Mouse (Mus musculus): Measurements from ENCODE around the gene Prex1. TPM values are rescaled to one million over a fixed set of nuclear protein-coding genes. Genes with fewer than 3 reads are reported as not detected.
"Not testable (repeated sequence)": the region's sequence is repeated elsewhere in the genome, so short reads cannot be mapped to it uniquely, and the experiment has no call there.

Gene Prex1
- polyA plus RNA-seq (2014; fragmentation: Nextera tagmentation; extraction: Ambion mirVana): 28.9 and 31.9 TPM in 2 replicates

- H3K4me3 ChIP-seq (ENCODE audit: low read depth, low read length): peak within 1 kb of the TSS; percentile 71
- no peaks in the 10 kb centered on the region for H3K36me3 ChIP-seq (ENCODE audit: control insufficient read depth, insufficient read depth, low read length)
- H3K4me2 ChIP-seq (ENCODE audit: low read depth): peak within 1 kb of the TSS; percentile 95
- H3K9ac ChIP-seq (ENCODE audit: low read length): peak within 1 kb of the TSS; percentile 86
- DNase-seq (ENCODE audit: low spot score): peak; percentile 99
- no peaks in the 10 kb centered on the region for H3K27me3 ChIP-seq (ENCODE audit: control insufficient read depth, insufficient read depth, low read length)
- peak; percentile 84 for ATAC-seq (ENCODE audit: insufficient read depth, low FRiP score, low TSS enrichment)
- no peaks in the 10 kb centered on the region for H3K9me3 ChIP-seq (ENCODE audit: control insufficient read depth, low read length)
- H3K27ac ChIP-seq (ENCODE audit: low read depth, low read length): peak within 1 kb of the TSS; percentile 67
- under 1% methylated on average over 63 of the region's 69 CpGs for WGBS
- H3K4me1 ChIP-seq (ENCODE audit: control insufficient read depth, insufficient read depth, low read length): peaks cover 22% of the 10 kb centered on the region
Observed at GRCm38 (mm10) chr2:166713690-166714426, at the start of gene Prex1. Gene Prex1, minus strand, starts transcription at chr2:166713832.

DNA sequence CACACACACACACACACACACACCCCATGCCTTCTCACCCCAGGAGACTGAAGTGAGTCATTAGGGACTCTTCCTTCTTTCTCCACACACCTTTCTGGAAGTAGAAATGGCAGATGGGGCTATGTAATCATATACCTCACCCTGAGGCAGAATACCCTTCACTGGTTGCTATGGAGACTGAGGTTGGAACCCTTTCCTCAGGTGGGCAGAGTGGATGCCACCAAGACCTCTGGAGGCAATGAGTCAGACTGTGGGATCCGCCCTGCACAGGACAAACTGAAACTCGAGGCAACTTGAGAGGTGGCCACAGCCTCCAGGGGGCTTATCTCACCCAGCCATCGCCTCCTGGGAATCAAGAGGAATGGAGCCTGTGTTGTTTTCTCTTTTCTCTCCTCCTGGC lies 44.3 kb upstream of the Prex1 start:
- H3K36me3 ChIP-seq (ENCODE audit: control insufficient read depth, insufficient read depth, low read length): no peaks in the 10 kb centered on the region
- no peak overlapping the region for H3K4me2 ChIP-seq (ENCODE audit: low read depth)
- WGBS: 44% methylated on average over 3 of the region's 3 CpGs
- no peak overlapping the region for H3K4me3 ChIP-seq (ENCODE audit: low read depth, low read length)
- H3K27ac ChIP-seq (ENCODE audit: low read depth, low read length): no peak overlapping the region
- H3K4me1 ChIP-seq (ENCODE audit: control insufficient read depth, insufficient read depth, low read length): no peaks in the 10 kb centered on the region
- H3K9me3 ChIP-seq (ENCODE audit: control insufficient read depth, low read length): no peaks in the 10 kb centered on the region
- no peaks in the 10 kb centered on the region for H3K27me3 ChIP-seq (ENCODE audit: control insufficient read depth, insufficient read depth, low read length)
- no peak overlapping the region for H3K9ac ChIP-seq (ENCODE audit: low read length)
- no peak for DNase-seq (ENCODE audit: low spot score)
- ATAC-seq (ENCODE audit: insufficient read depth, low FRiP score, low TSS enrichment): no peak

DNA sequence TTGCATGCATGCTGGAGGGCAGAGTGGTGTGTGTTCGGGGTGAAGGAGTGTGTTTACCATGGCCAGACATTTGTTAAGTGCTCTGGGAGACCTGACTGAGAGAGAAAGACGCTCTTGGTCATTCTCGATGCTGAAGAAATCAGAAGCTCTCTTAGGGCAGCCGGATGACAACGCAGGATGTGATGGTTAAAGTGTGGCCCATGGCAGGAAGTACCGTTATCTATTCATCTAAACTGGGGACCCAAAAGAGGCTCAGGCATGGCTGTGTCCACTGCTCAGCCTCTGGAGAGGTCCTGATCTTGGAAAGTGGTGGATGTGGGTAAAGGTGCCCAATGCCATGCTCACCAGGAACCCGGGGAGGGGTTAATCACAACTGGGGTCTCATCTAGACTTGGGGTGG lies 41.1 kb upstream of the Prex1 start:
- Histone ChIP-seq H3K4me3 (ENCODE audit: low read depth, low read length) (no peak overlapping the region), H3K4me1 (ENCODE audit: control insufficient read depth, insufficient read depth, low read length) (no peaks in the 10 kb centered on the region), H3K27me3 (ENCODE audit: control insufficient read depth, insufficient read depth, low read length) (no peaks in the 10 kb centered on the region), H3K36me3 (ENCODE audit: control insufficient read depth, insufficient read depth, low read length) (no peaks in the 10 kb centered on the region), H3K4me2 (ENCODE audit: low read depth) (no peak overlapping the region), H3K9ac (ENCODE audit: low read length) (no peak overlapping the region), H3K27ac (ENCODE audit: low read depth, low read length) (no peak overlapping the region), H3K9me3 (ENCODE audit: control insufficient read depth, low read length) (no peaks in the 10 kb centered on the region)
- DNase-seq (ENCODE audit: low spot score) (no peak), ATAC-seq (ENCODE audit: insufficient read depth, low FRiP score, low TSS enrichment) (no peak)
- 90% methylated on average over 7 of the region's 7 CpGs for WGBS

DNA sequence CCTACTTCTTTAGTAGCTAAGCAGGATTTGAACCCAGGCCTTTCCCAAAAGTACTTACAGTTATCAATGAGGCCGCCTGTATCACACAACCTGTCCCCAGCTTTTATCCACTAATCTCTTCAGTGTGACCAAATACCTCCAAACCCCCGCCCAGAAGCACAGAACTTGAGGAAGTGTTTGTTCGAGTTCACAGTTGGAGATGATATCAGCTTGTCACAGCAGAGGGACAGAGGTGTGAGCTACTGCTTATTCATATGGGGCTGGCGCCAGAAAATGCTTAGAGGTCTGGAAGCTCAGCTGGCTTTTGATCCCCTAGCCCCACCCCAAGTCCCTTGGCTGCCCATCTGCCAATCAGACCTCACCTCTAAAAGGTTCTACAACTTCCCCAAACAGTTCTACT lies 40.6 kb upstream of the Prex1 start:
- H3K4me3 ChIP-seq (ENCODE audit: low read depth, low read length): no peak overlapping the region
- WGBS: 83% methylated on average over 4 of the region's 4 CpGs
- no peaks in the 10 kb centered on the region for H3K36me3 ChIP-seq (ENCODE audit: control insufficient read depth, insufficient read depth, low read length)
- DNase-seq (ENCODE audit: low spot score) (no peak), ATAC-seq (ENCODE audit: insufficient read depth, low FRiP score, low TSS enrichment) (no peak)
- no peaks in the 10 kb centered on the region for H3K27me3 ChIP-seq (ENCODE audit: control insufficient read depth, insufficient read depth, low read length)
- H3K4me1 ChIP-seq (ENCODE audit: control insufficient read depth, insufficient read depth, low read length): no peaks in the 10 kb centered on the region
- H3K4me2 ChIP-seq (ENCODE audit: low read depth): no peak overlapping the region
- H3K9me3 ChIP-seq (ENCODE audit: control insufficient read depth, low read length): no peaks in the 10 kb centered on the region
- no peak overlapping the region for H3K9ac ChIP-seq (ENCODE audit: low read length)
- H3K27ac ChIP-seq (ENCODE audit: low read depth, low read length): no peak overlapping the region

GRCm38 (mm10) chr2:166750620-166751191 lies 37.1 kb upstream of the Prex1 start:
- DNase-seq (ENCODE audit: low spot score): no peak
- ATAC-seq (ENCODE audit: insufficient read depth, low FRiP score, low TSS enrichment): no peak
- Histone ChIP-seq H3K4me3 (ENCODE audit: low read depth, low read length) (no peak overlapping the region), H3K27ac (ENCODE audit: low read depth, low read length) (no peak overlapping the region), H3K36me3 (ENCODE audit: control insufficient read depth, insufficient read depth, low read length) (no peaks in the 10 kb centered on the region), H3K4me2 (ENCODE audit: low read depth) (no peak overlapping the region), H3K27me3 (ENCODE audit: control insufficient read depth, insufficient read depth, low read length) (no peaks in the 10 kb centered on the region), H3K9me3 (ENCODE audit: control insufficient read depth, low read length) (no peaks in the 10 kb centered on the region), H3K9ac (ENCODE audit: low read length) (no peak overlapping the region), H3K4me1 (ENCODE audit: control insufficient read depth, insufficient read depth, low read length) (no peaks in the 10 kb centered on the region)
- 79% methylated on average over 6 of the region's 6 CpGs for WGBS

GRCm38 (mm10) chr2:166746261-166746913 lies 32.8 kb upstream of the Prex1 start:
- 54% methylated on average over 14 of the region's 14 CpGs for WGBS
- not testable (repeated sequence) for H3K9ac ChIP-seq (ENCODE audit: low read length); H3K4me2 ChIP-seq (ENCODE audit: low read depth); H3K4me1 ChIP-seq (ENCODE audit: control insufficient read depth, insufficient read depth, low read length); H3K27ac ChIP-seq (ENCODE audit: low read depth, low read length); H3K27me3 ChIP-seq (ENCODE audit: control insufficient read depth, insufficient read depth, low read length); ATAC-seq (ENCODE audit: insufficient read depth, low FRiP score, low TSS enrichment); H3K9me3 ChIP-seq (ENCODE audit: control insufficient read depth, low read length); H3K4me3 ChIP-seq (ENCODE audit: low read depth, low read length); DNase-seq (ENCODE audit: low spot score); H3K36me3 ChIP-seq (ENCODE audit: control insufficient read depth, insufficient read depth, low read length)

- no peak for DNase-seq (ENCODE audit: low spot score)
- H3K36me3 ChIP-seq (ENCODE audit: control insufficient read depth, insufficient read depth, low read length): no peaks in the 10 kb centered on the region
- H3K27me3 ChIP-seq (ENCODE audit: control insufficient read depth, insufficient read depth, low read length): no peaks in the 10 kb centered on the region
- no peak for ATAC-seq (ENCODE audit: insufficient read depth, low FRiP score, low TSS enrichment)
- H3K9me3 ChIP-seq (ENCODE audit: control insufficient read depth, low read length): no peaks in the 10 kb centered on the region
- WGBS: 82% methylated on average over 9 of the region's 9 CpGs
- no peak overlapping the region for H3K4me2 ChIP-seq (ENCODE audit: low read depth)
- H3K4me3 ChIP-seq (ENCODE audit: low read depth, low read length): no peak overlapping the region
- no peak overlapping the region for H3K9ac ChIP-seq (ENCODE audit: low read length)
- H3K27ac ChIP-seq (ENCODE audit: low read depth, low read length): no peak overlapping the region
- H3K4me1 ChIP-seq (ENCODE audit: control insufficient read depth, insufficient read depth, low read length): no peaks in the 10 kb centered on the region
Observed at GRCm38 (mm10) chr2:166745849-166746248, 32.2 kb upstream of the Prex1 start.

GRCm38 (mm10) chr2:166744433-166744832 lies 30.8 kb upstream of the Prex1 start:
- Histone ChIP-seq H3K9ac (ENCODE audit: low read length) (no peak overlapping the region), H3K36me3 (ENCODE audit: control insufficient read depth, insufficient read depth, low read length) (no peaks in the 10 kb centered on the region), H3K4me2 (ENCODE audit: low read depth) (no peak overlapping the region), H3K4me1 (ENCODE audit: control insufficient read depth, insufficient read depth, low read length) (no peaks in the 10 kb centered on the region), H3K9me3 (ENCODE audit: control insufficient read depth, low read length) (no peaks in the 10 kb centered on the region), H3K4me3 (ENCODE audit: low read depth, low read length) (no peak overlapping the region), H3K27me3 (ENCODE audit: control insufficient read depth, insufficient read depth, low read length) (no peaks in the 10 kb centered on the region), H3K27ac (ENCODE audit: low read depth, low read length) (no peak overlapping the region)
- DNase-seq (ENCODE audit: low spot score): no peak
- ATAC-seq (ENCODE audit: insufficient read depth, low FRiP score, low TSS enrichment): no peak
- 80% methylated on average over 7 of the region's 7 CpGs for WGBS

- no peak for DNase-seq (ENCODE audit: low spot score)
- no peak for ATAC-seq (ENCODE audit: insufficient read depth, low FRiP score, low TSS enrichment)
- H3K4me3 ChIP-seq (ENCODE audit: low read depth, low read length): no peak overlapping the region
- no peaks in the 10 kb centered on the region for H3K27me3 ChIP-seq (ENCODE audit: control insufficient read depth, insufficient read depth, low read length)
- H3K9ac ChIP-seq (ENCODE audit: low read length): no peak overlapping the region
- no peaks in the 10 kb centered on the region for H3K36me3 ChIP-seq (ENCODE audit: control insufficient read depth, insufficient read depth, low read length)
- no peaks in the 10 kb centered on the region for H3K9me3 ChIP-seq (ENCODE audit: control insufficient read depth, low read length)
- WGBS: 40% methylated on average over 4 of the region's 4 CpGs
- no peak overlapping the region for H3K4me2 ChIP-seq (ENCODE audit: low read depth)
- no peak overlapping the region for H3K27ac ChIP-seq (ENCODE audit: low read depth, low read length)
- H3K4me1 ChIP-seq (ENCODE audit: control insufficient read depth, insufficient read depth, low read length): no peaks in the 10 kb centered on the region
Observed at GRCm38 (mm10) chr2:166743504-166743903, 29.9 kb upstream of the Prex1 start.
